Mouse (Mus musculus): ENCODE measurements around the gene Sergef. TPM values are rescaled to one million over a fixed set of nuclear protein-coding genes. Genes with fewer than 3 reads are reported as not detected.

Sergef gene
- polyA plus RNA-seq, 1 experiment from 2014 or later = 32.6 TPM

DNA sequence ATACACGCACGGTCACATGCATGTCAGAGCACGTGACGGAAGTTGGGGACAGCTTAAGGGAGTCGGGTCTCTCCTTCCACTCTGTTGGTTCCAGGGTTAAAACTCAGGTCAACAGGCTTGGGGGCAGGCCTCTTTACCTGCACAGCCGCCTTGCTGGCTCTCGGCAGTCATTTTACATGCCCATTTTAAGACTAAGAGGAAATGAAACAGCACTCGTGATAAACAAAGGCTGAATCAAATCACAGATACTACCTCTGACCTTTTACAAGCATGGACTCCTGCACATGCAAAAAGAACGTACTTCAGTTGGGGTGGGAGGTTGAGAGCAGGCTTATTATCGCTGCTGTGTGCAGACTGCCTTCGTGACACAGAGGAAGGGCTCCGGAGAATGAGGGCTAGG lies 50.4 kb downstream of the Sergef start:
- H3K4me2 ChIP-seq (ENCODE audit: low read length) = no peak overlapping the region
- no peak for ATAC-seq
- no peaks in the 10 kb centered on the region for H3K9me3 ChIP-seq (ENCODE audit: control insufficient read depth, low read length)
- no peak overlapping the region for H3K27ac ChIP-seq (ENCODE audit: low read length)
- H3K4me3 ChIP-seq (replicated peaks; ENCODE audit: low read length) = no peak overlapping the region
- no peaks in the 10 kb centered on the region for H3K36me3 ChIP-seq (ENCODE audit: control insufficient read depth, insufficient read depth)
- H3K4me1 ChIP-seq (replicated peaks; ENCODE audit: control insufficient read depth, insufficient read depth, low read length) = no peaks in the 10 kb centered on the region
- H3K9ac ChIP-seq (replicated peaks; ENCODE audit: low read depth, low read length) = no peak overlapping the region
- no peaks in the 10 kb centered on the region for H3K27me3 ChIP-seq (replicated peaks; ENCODE audit: control insufficient read depth, insufficient read depth, low read length)
- WGBS = 93% methylated on average over 12 of the region's 12 CpGs

DNA sequence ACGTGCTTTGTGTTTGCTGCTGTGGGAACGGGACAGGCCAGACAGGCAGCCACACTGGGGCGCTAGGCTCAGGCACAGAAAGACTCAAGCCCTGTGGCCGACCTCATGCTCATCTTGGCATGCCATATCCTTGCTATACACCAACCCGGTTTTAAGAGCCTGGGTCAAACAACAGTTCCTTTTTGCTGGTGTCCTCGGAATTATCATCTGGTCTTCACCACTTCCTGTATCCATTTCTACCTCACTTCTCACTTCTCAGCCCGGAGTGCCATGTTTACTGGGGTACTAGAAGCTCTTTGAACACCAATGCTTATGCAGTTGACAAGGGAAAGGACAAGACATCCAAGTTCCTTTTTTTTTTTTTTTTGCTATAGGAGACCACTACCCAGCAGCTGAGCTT lies 51.6 kb downstream of the Sergef start:
- ATAC-seq = no peak
- WGBS = 83% methylated on average over 7 of the region's 7 CpGs
- Histone ChIP-seq H3K27me3 (replicated peaks; ENCODE audit: control insufficient read depth, insufficient read depth, low read length) (no peaks in the 10 kb centered on the region), H3K4me3 (replicated peaks; ENCODE audit: low read length) (no peak overlapping the region), H3K9ac (replicated peaks; ENCODE audit: low read depth, low read length) (no peak overlapping the region), H3K4me1 (replicated peaks; ENCODE audit: control insufficient read depth, insufficient read depth, low read length) (no peaks in the 10 kb centered on the region), H3K27ac (ENCODE audit: low read length) (no peak overlapping the region), H3K4me2 (ENCODE audit: low read length) (no peak overlapping the region), H3K9me3 (ENCODE audit: control insufficient read depth, low read length) (no peaks in the 10 kb centered on the region), H3K36me3 (ENCODE audit: control insufficient read depth, insufficient read depth) (no peaks in the 10 kb centered on the region)

DNA sequence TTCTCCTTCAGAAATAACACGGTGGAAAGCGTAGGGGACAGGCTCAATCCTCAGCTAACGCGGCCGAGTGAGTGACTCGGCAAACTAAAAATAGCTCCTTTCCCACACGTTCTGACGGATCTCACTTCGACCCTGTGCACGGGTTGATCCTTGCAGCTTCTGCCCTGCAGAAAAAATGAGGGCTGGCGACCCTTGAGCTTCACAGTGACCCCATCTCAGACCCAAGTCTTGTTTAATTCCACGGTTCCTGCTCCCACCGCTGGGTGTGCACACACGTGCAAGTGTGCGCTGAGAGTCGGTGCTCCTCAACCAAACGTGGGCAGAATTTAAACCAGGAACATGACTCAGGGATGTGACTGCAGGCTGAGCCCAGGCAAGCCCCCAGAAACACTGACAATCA lies 52.1 kb downstream of the Sergef start:
- H3K9me3 ChIP-seq (ENCODE audit: control insufficient read depth, low read length) = no peaks in the 10 kb centered on the region
- H3K27me3 ChIP-seq (replicated peaks; ENCODE audit: control insufficient read depth, insufficient read depth, low read length) = no peaks in the 10 kb centered on the region
- no peak overlapping the region for H3K9ac ChIP-seq (replicated peaks; ENCODE audit: low read depth, low read length)
- no peak overlapping the region for H3K4me3 ChIP-seq (replicated peaks; ENCODE audit: low read length)
- ATAC-seq = no peak
- no peaks in the 10 kb centered on the region for H3K4me1 ChIP-seq (replicated peaks; ENCODE audit: control insufficient read depth, insufficient read depth, low read length)
- WGBS = 66% methylated on average over 17 of the region's 17 CpGs
- H3K4me2 ChIP-seq (ENCODE audit: low read length) = no peak overlapping the region
- no peaks in the 10 kb centered on the region for H3K36me3 ChIP-seq (ENCODE audit: control insufficient read depth, insufficient read depth)
- H3K27ac ChIP-seq (ENCODE audit: low read length) = no peak overlapping the region

DNA sequence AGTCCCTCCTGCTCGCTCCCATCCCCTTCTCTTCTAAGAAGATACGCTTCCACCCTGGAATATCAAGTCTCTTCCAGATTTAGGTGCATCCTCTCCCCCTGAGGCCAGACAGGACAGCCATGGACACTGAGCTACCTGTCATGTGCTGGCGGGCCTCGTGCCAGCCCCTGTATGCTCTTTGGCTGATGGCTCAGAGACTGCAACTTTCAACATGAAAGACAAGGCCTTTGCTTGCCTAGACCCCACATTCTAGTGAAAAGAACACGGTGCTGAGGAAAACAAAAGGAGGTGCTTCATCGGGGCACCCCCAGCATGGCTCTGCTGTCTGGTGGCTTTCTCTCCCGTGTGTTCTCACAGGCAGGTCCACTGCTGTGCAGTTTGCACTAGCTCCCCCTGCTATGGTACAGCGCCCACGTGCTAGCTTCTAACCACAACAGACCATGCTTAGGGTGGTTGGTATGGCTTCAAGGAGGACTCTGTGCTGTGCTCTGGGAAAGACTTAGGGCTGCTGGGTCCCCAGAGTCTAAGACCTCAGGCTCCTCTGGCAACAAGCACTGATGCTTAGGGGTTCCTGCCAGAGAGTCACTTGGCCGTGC lies 52.9 kb downstream of the Sergef start:
- Histone ChIP-seq H3K4me3 (replicated peaks; ENCODE audit: low read length) (no peak overlapping the region), H3K9ac (replicated peaks; ENCODE audit: low read depth, low read length) (no peak overlapping the region), H3K27me3 (replicated peaks; ENCODE audit: control insufficient read depth, insufficient read depth, low read length) (no peaks in the 10 kb centered on the region), H3K9me3 (ENCODE audit: control insufficient read depth, low read length) (no peaks in the 10 kb centered on the region), H3K4me2 (ENCODE audit: low read length) (no peak overlapping the region), H3K36me3 (ENCODE audit: control insufficient read depth, insufficient read depth) (no peaks in the 10 kb centered on the region), H3K27ac (ENCODE audit: low read length) (no peak overlapping the region), H3K4me1 (replicated peaks; ENCODE audit: control insufficient read depth, insufficient read depth, low read length) (no peaks in the 10 kb centered on the region)
- WGBS = 84% methylated on average over 10 of the region's 10 CpGs
- no peak for ATAC-seq

DNA sequence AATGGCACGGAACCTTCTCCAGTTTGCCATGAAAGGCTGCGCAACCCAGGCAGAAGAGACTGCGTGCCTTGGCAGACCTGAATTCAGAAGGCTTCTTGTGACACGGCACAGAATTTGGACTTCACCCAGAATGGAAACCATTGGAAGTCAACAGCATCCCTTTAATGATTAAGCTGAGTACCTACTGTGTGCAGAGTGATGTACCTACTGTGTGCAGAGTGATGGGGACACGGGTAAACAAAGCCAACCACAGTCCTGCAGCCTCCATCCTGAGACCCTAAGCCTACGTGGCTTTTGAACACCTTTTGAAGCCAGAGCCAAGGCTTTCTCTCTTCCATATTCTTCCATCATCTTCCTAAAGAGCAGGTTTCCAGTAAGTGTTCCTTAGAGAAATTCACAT lies 56.9 kb downstream of the Sergef start:
- no peaks in the 10 kb centered on the region for H3K36me3 ChIP-seq (ENCODE audit: control insufficient read depth, insufficient read depth)
- H3K4me2 ChIP-seq (ENCODE audit: low read length) = no peak overlapping the region
- WGBS = 96% methylated on average over 6 of the region's 6 CpGs
- H3K9ac ChIP-seq (replicated peaks; ENCODE audit: low read depth, low read length) = no peak overlapping the region
- ATAC-seq = no peak
- no peaks in the 10 kb centered on the region for H3K4me1 ChIP-seq (replicated peaks; ENCODE audit: control insufficient read depth, insufficient read depth, low read length)
- H3K27me3 ChIP-seq (replicated peaks; ENCODE audit: control insufficient read depth, insufficient read depth, low read length) = no peaks in the 10 kb centered on the region
- no peak overlapping the region for H3K4me3 ChIP-seq (replicated peaks; ENCODE audit: low read length)
- no peak overlapping the region for H3K27ac ChIP-seq (ENCODE audit: low read length)
- no peaks in the 10 kb centered on the region for H3K9me3 ChIP-seq (ENCODE audit: control insufficient read depth, low read length)

DNA sequence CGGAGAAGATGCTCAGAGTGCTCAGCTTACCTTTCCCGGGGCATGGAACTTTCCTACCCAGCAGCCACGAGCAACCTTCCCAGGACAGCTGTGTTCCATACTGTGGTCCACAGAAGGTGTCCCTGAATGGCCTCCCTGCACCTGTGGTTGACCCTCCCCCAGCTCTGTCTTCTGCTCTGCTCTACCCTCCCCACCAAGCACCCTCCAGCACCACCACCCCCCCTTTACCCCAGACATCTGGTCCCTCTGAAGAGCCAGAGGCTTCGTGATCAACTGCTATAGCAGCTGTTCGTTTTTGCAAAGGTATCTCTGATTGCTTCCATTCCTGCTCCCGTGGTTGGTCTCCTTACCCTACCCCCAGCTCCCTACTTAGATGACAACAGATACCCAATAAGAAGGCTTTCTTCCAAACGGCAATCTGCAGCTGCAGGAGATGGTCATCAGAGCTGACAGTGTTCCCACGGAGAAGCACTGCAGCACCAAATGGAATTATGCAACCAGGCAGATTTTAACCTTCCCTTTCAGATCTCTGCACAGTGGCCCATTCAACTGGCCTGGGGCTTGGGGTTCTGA lies 58.2 kb downstream of the Sergef start:
- no peak for ATAC-seq

DNA sequence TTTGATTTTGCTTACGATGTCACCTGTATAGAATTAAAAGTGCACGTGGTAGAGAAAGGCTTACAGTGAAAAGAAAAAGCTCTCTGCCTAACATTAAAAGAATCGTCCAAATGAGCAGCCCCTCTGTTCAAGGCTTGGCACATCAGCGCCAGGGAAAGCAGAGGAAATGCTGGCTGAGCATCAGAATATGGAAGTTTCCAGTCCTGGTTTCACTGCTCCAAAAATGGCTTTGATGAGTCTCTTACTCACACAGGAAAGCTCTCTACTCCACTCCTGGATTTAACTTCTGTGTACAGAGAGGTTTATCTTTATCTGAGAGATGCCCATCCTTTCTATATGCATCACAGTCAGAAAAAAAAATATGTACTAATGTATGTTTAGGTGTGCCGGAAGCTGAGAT lies 61.5 kb downstream of the Sergef start:
- Histone ChIP-seq H3K4me3 (replicated peaks; ENCODE audit: low read length) (no peak overlapping the region), H3K36me3 (ENCODE audit: control insufficient read depth, insufficient read depth) (no peaks in the 10 kb centered on the region), H3K4me2 (ENCODE audit: low read length) (no peak overlapping the region), H3K9me3 (ENCODE audit: control insufficient read depth, low read length) (no peaks in the 10 kb centered on the region), H3K9ac (replicated peaks; ENCODE audit: low read depth, low read length) (no peak overlapping the region), H3K27ac (ENCODE audit: low read length) (no peak overlapping the region), H3K27me3 (replicated peaks; ENCODE audit: control insufficient read depth, insufficient read depth, low read length) (no peaks in the 10 kb centered on the region), H3K4me1 (replicated peaks; ENCODE audit: control insufficient read depth, insufficient read depth, low read length) (0 out of 2 replicates have a peak, but pooled peaks cover 3% of the 10 kb centered on the region)
- WGBS = 71% methylated on average over 5 of the region's 5 CpGs
- ATAC-seq = no peak

More for the DNA sequence above, 58.2 kb downstream of the Sergef start:
- Histone ChIP-seq H3K4me3 (replicated peaks; ENCODE audit: low read length) (no peak overlapping the region), H3K27ac (ENCODE audit: low read length) (no peak overlapping the region), H3K9ac (replicated peaks; ENCODE audit: low read depth, low read length) (no peak overlapping the region), H3K36me3 (ENCODE audit: control insufficient read depth, insufficient read depth) (no peaks in the 10 kb centered on the region), H3K4me1 (replicated peaks; ENCODE audit: control insufficient read depth, insufficient read depth, low read length) (no peaks in the 10 kb centered on the region), H3K4me2 (ENCODE audit: low read length) (no peak overlapping the region), H3K27me3 (replicated peaks; ENCODE audit: control insufficient read depth, insufficient read depth, low read length) (no peaks in the 10 kb centered on the region), H3K9me3 (ENCODE audit: control insufficient read depth, low read length) (no peaks in the 10 kb centered on the region)
- WGBS = 83% methylated on average over 8 of the region's 8 CpGs

DNA sequence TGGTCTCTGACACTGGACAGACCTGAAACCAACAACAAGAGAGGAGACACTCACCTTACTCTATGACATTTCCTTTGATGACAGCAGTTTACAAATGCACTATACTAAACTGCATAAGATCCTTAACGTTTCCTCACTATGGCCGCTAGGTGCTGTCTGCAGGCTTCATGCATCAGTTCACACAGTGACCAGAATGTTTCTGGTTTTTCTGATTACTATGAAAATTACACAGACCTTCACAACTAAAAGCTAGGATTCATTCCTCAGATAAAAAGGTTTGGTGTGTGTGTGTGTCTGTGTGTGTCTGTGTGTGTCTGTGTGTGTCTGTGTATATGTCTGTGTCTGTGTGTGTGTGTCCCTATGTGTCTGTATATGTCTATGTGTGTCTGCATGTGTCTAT lies 63.7 kb downstream of the Sergef start:
- no peaks in the 10 kb centered on the region for H3K9me3 ChIP-seq (ENCODE audit: control insufficient read depth, low read length)
- no peak for ATAC-seq
- H3K4me2 ChIP-seq (ENCODE audit: low read length) = no peak overlapping the region
- H3K36me3 ChIP-seq (ENCODE audit: control insufficient read depth, insufficient read depth) = no peaks in the 10 kb centered on the region
- H3K27ac ChIP-seq (ENCODE audit: low read length) = no peak overlapping the region
- H3K9ac ChIP-seq (replicated peaks; ENCODE audit: low read depth, low read length) = no peak overlapping the region
- peaks cover 5% of the 10 kb centered on the region; the same call in 1 of the 2 replicates for H3K4me1 ChIP-seq (replicated peaks; ENCODE audit: control insufficient read depth, insufficient read depth, low read length)
- H3K4me3 ChIP-seq (replicated peaks; ENCODE audit: low read length) = no peak overlapping the region
- WGBS = 86% methylated on average over 2 of the region's 2 CpGs
- H3K27me3 ChIP-seq (replicated peaks; ENCODE audit: control insufficient read depth, insufficient read depth, low read length) = no peaks in the 10 kb centered on the region

DNA sequence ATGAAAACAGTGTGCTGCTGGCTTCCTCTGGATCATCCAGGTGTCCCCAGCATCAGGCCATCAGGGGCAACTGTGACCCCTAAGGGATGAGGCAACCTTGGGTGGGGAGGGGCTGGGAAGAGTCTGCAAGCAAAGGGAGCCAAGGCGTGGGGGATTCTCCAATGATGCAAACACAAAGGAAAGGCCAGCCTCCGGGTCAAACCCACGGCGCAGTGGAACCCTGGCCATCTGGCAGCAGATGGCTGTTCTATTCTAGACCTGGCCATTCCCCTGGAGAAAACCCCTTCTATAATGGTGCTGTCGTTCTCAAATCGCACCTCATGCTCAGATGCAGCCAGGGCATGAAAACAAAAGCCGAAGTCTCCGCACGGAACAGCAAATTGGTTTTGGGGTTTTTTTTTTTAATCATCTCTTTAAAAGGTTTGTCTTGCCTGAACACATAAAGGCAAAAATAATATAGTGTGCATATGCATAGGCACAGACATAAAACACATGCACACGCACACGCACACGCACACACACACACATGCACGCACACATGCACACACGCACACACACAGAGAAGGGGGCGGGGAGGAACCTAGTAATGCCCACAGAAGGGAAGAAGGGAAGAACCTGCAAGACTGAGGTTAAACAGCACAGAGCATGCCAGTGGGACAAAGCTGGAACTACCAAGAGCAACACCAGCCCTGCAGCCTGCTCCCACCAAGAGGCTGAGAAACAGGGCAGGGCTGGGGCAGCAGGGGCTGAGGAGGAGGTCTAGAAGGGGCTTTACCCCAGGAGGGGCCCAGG lies 66.6 kb downstream of the Sergef start:
- Histone ChIP-seq H3K4me1 (replicated peaks; ENCODE audit: control insufficient read depth, insufficient read depth, low read length) (peaks cover 5% of the 10 kb centered on the region; the same call in 1 of the 2 replicates), H3K9me3 (ENCODE audit: control insufficient read depth, low read length) (no peaks in the 10 kb centered on the region)

More for the DNA sequence above, 66.6 kb downstream of the Sergef start:
- H3K9ac ChIP-seq (replicated peaks; ENCODE audit: low read depth, low read length) = no peak overlapping the region
- H3K4me3 ChIP-seq (replicated peaks; ENCODE audit: low read length) = no peak overlapping the region
- H3K27me3 ChIP-seq (replicated peaks; ENCODE audit: control insufficient read depth, insufficient read depth, low read length) = no peaks in the 10 kb centered on the region
- WGBS = 61% methylated on average over 15 of the region's 15 CpGs
- H3K36me3 ChIP-seq (ENCODE audit: control insufficient read depth, insufficient read depth) = no peaks in the 10 kb centered on the region
- ATAC-seq = no peak
- no peak overlapping the region for H3K27ac ChIP-seq (ENCODE audit: low read length)
- no peak overlapping the region for H3K4me2 ChIP-seq (ENCODE audit: low read length)
